Mouse (Mus musculus) limb, embryonic 14.5 days (tissue): ENCODE measurements around the gene Gm12166. TPM values are rescaled to one million over a fixed set of nuclear protein-coding genes. Genes with fewer than 3 reads are reported as not detected.

ENCODE experiments used
- ATAC-seq: fragments of 200-750 bp; cut with Nextera tagmentation; 2 replicates; pipeline ENCODE4 v1.8.0; 2017; ENCODE audit warnings: low read depth, moderate number of reproducible peaks, moderate TSS enrichment; ENCODE audit not compliant: low FRiP score
- DNase-seq: peaks from one replicate; pipeline ENCODE4 v3.0.0-alpha.2; 2015; ENCODE audit warnings: low spot score
- H3K27ac ChIP-seq: fragments of 300-500 bp; sonication (generic); replicated peaks from 2 replicates; pipeline ENCODE4 v1.5.1; 2014; ENCODE audit warnings: low read depth, mild to moderate bottlenecking, low read length, moderate library complexity, mixed read lengths
- H3K27me3 ChIP-seq: fragments of 300-500 bp; sonication (generic); 2 replicates; pipeline ENCODE4 v1.6.1; 2014; ENCODE audit warnings: low read length, mixed read lengths; ENCODE audit not compliant: control insufficient read depth, insufficient read depth
- H3K36me3 ChIP-seq: fragments of 300-500 bp; sonication (generic); 2 replicates; pipeline ENCODE4 v1.6.1; 2014; ENCODE audit warnings: mild to moderate bottlenecking, low read length, moderate library complexity, mixed read lengths; ENCODE audit not compliant: control insufficient read depth, insufficient read depth
- H3K4me1 ChIP-seq: fragments of 300-500 bp; sonication (generic); 2 replicates; pipeline ENCODE4 v1.6.1; 2014; ENCODE audit warnings: antibody characterized with exemption, low read length, mixed read lengths; ENCODE audit not compliant: control insufficient read depth, insufficient read depth
- H3K4me2 ChIP-seq: fragments of 300-500 bp; sonication (generic); replicated peaks from 2 replicates; pipeline ENCODE4 v1.6.1; 2014; ENCODE audit warnings: low read depth, mild to moderate bottlenecking, low read length, moderate library complexity; ENCODE audit not compliant: severe bottlenecking
- H3K4me3 ChIP-seq: fragments of 300-500 bp; sonication (generic); replicated peaks from 2 replicates; pipeline ENCODE4 v1.5.1; 2014; ENCODE audit warnings: low read length
- H3K9ac ChIP-seq: fragments of 300-500 bp; sonication (generic); 2 replicates; pipeline ENCODE4 v1.6.1; 2014; ENCODE audit warnings: mild to moderate bottlenecking, low read depth, low read length, moderate library complexity; ENCODE audit not compliant: severe bottlenecking
- H3K9me3 ChIP-seq: fragments of 300-500 bp; sonication (generic); 2 replicates; pipeline ENCODE4 v1.6.1; 2016; ENCODE audit warnings: low read length; ENCODE audit not compliant: control insufficient read depth
- POLR2A ChIP-seq: fragments of 200-500 bp; IDR thresholded peaks from 2 replicates; pipeline ENCODE4 v1.8.0; 2012; ENCODE audit warnings: inconsistent platforms, mild to moderate bottlenecking, moderate library complexity, borderline replicate concordance; ENCODE audit not compliant: insufficient read depth, insufficient read length; ENCODE audit errors: extremely low read depth
- WGBS: fragments of 180-500 bp; shearing (Covaris S2); extraction: QIAGEN DNeasy Blood & Tissue Kit; methylation state at CpG from one replicate; pipeline ENCODE4 v1.1.7; 2014; 5-methylcytosine and 5-hydroxymethylcytosine counted together
- polyA plus RNA-seq, 2 experiments: library from polyadenylated mRNA; depleted of rRNA in 1 of 2; stranded (reverse) in 1 of 2; unstranded in 1 of 2; fragments of >200 nt; fragmentation: Nextera tagmentation in 1 of 2; extraction: Ambion mirVana in 1 of 2; gene quantifications; 2 replicates each; pipeline versions ENCODE4 v1.2.1 to v1.2.3; 2012 to 2014

The Gm12166 gene
- polyA plus RNA-seq, 2 experiments = 4.7 to 4.8 TPM

DNA sequence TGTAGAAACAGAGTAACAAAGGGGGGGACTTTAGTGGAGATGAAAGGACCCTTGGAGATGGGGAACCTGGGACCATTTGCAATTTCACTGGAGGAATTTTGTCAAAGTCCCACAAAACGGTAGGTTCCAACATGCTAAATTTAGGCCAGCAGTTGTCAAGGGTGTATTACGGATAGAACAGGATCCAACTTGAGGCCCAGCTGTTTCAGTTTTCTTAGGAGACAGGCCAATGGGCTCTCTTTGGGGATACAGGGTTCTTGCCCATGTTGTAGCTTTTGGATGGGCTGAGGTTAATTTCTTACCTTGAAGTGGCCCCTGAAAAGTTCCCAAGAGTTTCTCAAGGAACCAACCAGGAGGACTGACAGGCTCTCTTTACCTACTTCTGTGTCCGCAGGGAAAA lies 4.9 kb downstream of the Gm12166 start:
- WGBS = 79% methylated on average over 3 of the region's 3 CpGs
- Histone ChIP-seq H3K9me3 (no peaks in the 10 kb centered on the region), H3K4me1 (no peaks in the 10 kb centered on the region), H3K9ac (no peak overlapping the region), H3K4me2 (no peak overlapping the region), H3K36me3 (no peaks in the 10 kb centered on the region), H3K4me3 (no peak overlapping the region), H3K27ac (no peak overlapping the region), H3K27me3 (no peaks in the 10 kb centered on the region)
- DNase-seq (no peak), ATAC-seq (no peak)
- no peak for TF ChIP-seq POLR2A

DNA sequence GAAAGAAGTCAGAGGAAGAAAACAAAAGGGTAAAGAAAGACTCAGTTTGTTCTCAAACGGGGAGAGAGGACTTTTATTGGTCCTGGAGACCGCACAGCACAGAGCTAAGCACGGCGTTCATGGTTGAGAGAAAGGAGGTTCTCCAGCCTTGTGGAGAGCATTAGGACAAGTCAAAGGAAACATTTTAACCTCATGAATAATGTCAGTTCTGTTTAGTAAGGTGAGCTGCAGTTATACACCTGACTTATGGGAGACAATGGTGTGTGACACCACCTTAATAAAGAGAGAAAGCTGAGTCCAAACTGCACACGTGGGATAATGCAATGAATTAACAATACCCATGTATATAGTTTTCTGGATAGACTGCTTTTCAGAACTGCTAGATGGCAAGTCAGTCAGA lies 7.3 kb downstream of the Gm12166 start:
- H3K4me2 ChIP-seq = no peak overlapping the region
- no peak for TF ChIP-seq POLR2A
- no peaks in the 10 kb centered on the region for H3K27me3 ChIP-seq
- H3K9me3 ChIP-seq = no peaks in the 10 kb centered on the region
- H3K27ac ChIP-seq = no peak overlapping the region
- WGBS = 85% methylated on average over 5 of the region's 5 CpGs
- H3K4me1 ChIP-seq = no peaks in the 10 kb centered on the region
- no peak overlapping the region for H3K9ac ChIP-seq
- DNase-seq (no peak), ATAC-seq (no peak)
- no peaks in the 10 kb centered on the region for H3K36me3 ChIP-seq
- H3K4me3 ChIP-seq = no peak overlapping the region

DNA sequence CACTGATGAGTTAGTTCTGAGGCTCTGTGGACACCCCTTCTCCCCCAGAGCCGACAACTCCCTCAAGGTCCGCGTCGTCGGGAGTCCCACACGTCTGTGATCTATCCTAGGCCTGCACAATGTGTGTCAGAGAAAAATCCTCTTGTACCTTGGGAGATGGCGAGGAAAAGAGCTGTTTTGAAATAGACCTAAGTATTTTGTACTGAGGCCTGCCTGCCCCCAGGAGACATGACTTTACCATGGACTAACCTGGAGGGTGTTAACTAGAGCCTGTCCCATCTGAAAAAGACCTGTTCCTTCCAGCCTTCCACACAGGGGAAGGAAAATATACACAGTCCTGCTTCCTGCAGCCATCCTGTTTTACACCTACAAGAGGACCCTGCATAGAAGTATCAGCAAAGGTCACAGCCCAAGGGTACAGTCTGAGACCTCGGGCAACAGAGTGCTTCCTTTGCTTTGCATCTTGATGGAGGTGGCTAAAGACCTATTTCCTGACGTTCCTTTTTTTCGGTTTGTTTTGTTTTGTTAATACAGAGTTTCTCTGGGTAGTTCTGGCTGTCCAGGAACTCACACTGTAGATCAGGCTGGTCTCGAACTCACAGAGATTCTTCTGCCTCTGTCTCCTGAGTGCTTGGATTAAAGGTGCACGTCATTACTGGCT lies 10.4 kb downstream of the Gm12166 start:
- no peak for TF ChIP-seq POLR2A
- Histone ChIP-seq H3K27me3 (no peaks in the 10 kb centered on the region), H3K4me3 (no peak overlapping the region), H3K9ac (no peak overlapping the region), H3K36me3 (no peaks in the 10 kb centered on the region), H3K9me3 (no peaks in the 10 kb centered on the region), H3K4me2 (no peak overlapping the region), H3K4me1 (peaks cover 7% of the 10 kb centered on the region), H3K27ac (no peak overlapping the region)
- ATAC-seq = no peak
- 81% methylated on average over 12 of the region's 12 CpGs for WGBS
- no peak for DNase-seq

DNA sequence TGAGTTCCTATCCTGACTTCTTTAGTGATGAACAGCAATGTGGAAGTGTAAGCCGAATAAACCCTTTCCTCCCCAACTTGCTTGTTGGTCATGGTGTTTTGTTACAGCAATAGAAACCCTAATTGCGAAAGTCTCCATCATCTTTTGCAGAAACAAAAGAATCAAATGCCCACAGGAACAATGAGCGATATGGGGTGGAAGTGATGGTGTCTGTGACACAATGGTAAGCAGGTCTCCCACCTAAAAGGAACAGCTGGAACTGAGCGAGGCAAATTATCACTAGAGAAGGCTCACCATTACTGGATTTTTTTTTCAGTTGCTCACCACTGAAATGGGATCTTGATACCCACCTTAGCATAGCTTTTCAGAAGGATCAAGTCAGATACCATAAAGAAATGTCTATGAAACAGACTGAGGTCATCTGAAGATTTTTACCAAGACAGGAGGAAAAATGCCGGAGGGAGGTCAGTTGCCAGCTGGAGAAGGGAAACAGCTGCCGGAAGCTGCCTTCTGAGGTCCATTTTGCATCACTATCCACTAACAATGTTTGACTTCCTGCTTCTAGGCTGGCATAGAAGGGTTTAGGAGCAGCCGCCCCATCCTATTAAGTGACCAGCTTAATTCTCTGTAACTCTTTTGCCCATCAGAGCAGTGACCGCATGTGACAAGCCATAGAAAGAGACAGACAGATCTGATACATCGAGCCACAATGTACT lies 11.1 kb downstream of the Gm12166 start:
- Histone ChIP-seq H3K4me3 (no peak overlapping the region), H3K36me3 (no peaks in the 10 kb centered on the region), H3K9me3 (no peaks in the 10 kb centered on the region), H3K4me2 (no peak overlapping the region), H3K27ac (no peak overlapping the region), H3K9ac (no peak overlapping the region), H3K27me3 (no peaks in the 10 kb centered on the region), H3K4me1 (peaks cover 7% of the 10 kb centered on the region)
- no peak for TF ChIP-seq POLR2A
- DNase-seq (no peak), ATAC-seq (no peak)
- 80% methylated on average over 9 of the region's 9 CpGs for WGBS

DNA sequence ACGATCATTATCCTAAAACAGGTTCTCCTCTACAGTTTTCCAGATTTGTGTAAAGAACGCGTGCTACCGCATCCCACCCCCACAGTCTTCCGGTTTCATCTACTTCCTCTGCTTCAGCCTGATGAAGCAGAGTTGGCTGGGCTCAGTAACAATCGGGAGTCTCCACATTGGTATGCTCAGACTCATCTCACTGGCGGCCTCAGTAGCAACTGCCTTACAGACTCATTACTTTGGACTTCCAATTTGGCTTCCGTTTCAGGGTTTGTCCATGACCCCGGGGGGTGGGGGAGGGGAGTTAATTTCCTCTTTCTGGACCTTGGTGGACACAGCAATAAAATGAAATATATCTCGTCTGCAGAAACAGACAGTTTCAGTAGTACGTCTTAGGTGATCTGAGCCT lies 12.8 kb downstream of the Gm12166 start:
- Histone ChIP-seq H3K9ac (no peak overlapping the region), H3K27me3 (no peaks in the 10 kb centered on the region), H3K9me3 (no peaks in the 10 kb centered on the region), H3K27ac (no peak overlapping the region), H3K36me3 (no peaks in the 10 kb centered on the region), H3K4me3 (no peak overlapping the region), H3K4me1 (peaks cover 7% of the 10 kb centered on the region), H3K4me2 (0 out of 2 replicates have a peak overlapping the region, but pooled peaks have one; percentile 16)
- no peak; the same call in 1 of the 2 replicates for ATAC-seq
- WGBS = 37% methylated on average over 11 of the region's 11 CpGs
- peak; percentile 41 for DNase-seq
- TF ChIP-seq POLR2A = no peak
